Mouse (Mus musculus): Measurements from ENCODE around the gene Atp13a3.

GRCm38 (mm10) chr16:30304236-30304635 lies 101.5 kb downstream of the Atp13a3 start:
- TF ChIP-seq CTCF (IDR thresholded peaks at IDR 0.05; ENCODE audit: extremely low read depth, insufficient read depth, low read length) (no peak), POLR2A (IDR thresholded peaks at IDR 0.05; ENCODE audit: extremely low read depth, insufficient read depth, low read length) (no peak)
